Mouse (Mus musculus): ENCODE data around the gene Gm20458. TPM values are rescaled to one million over a fixed set of nuclear protein-coding genes. Genes with fewer than 3 reads are reported as not detected.
A peak's percentile ranks its signal among the peaks of the same experiment; 100 is the strongest.

Gene Gm20458
- total RNA-seq (2021): 1 to 10 TPM; 2.5 to 4.8 TPM
- long read RNA-seq, experiment 1, partial matches to known transcripts: 0 of 2 reads
- long read RNA-seq, experiment 1, other reads (novel, unspliced or antisense): 2 of 2 reads
- long read RNA-seq, experiment 2, partial matches to known transcripts: 0 of 3 reads
- long read RNA-seq, experiment 2, other reads (novel, unspliced or antisense): 3 of 3 reads

- peak; percentile 95 for DNase-seq
These were observed at the start of gene Gm20458 for GRCm38 (mm10) chr2:164460745-164461551. Gene Gm20458, plus strand, starts transcription at chr2:164460967.

GRCm38 (mm10) chr2:164414167-164414566, 46.6 kb upstream of the Gm20458 start:
- DNase-seq: no peak

GRCm38 (mm10) chr2:164414581-164414980, 46.2 kb upstream of the Gm20458 start:
- no peak for DNase-seq

DNA sequence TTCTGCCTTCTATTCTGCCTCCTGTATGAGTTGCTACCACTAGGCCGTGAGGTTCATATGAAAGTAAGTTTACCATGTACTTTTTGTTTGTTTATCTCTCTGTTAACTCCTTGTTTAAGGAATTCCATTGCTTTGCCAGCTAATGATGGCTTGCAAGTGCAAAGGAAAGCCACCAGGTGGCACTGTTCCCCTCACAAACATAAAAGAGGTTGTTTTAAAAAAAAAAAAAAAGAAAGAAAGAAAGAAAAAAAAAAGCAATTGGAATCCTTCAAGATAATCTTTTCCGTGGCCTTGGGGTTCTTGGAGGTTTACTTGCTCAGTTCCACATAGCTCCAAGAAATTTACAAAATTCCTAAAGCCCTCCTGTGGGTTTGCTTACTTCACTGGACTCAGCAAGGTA, 43.6 kb upstream of the Gm20458 start:
- DNase-seq: peak; percentile 56

DNA sequence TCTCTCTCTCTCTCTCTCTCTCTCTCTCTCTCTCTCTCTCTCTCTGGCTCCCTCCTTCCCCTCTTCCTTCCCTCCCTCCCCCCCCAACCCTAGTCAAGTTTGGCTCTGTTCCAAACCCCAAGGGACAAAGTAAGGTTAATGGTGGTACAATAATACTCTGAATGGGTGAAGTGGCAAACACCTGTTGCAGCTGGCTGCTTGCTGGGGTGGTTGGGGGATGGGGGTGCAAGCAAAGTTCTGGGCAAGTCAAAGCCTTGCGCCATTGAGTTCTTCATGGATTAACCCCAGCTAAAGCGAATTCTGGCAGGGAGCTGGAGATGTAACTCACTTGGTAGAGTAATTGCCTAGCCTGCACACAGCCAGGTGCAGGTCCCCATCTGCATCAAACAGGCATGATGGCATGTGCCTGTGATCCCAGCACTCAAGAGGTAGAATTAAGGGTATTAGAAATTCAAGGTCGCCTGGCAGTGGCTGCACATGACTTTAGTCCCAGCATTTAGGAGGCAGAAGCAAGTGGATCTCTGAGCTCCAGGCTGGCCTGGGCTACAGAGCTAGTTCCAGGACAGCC, 42.4 kb upstream of the Gm20458 start:
- DNase-seq: no peak

GRCm38 (mm10) chr2:164419489-164419888, 41.3 kb upstream of the Gm20458 start:
- DNase-seq: no peak

DNA sequence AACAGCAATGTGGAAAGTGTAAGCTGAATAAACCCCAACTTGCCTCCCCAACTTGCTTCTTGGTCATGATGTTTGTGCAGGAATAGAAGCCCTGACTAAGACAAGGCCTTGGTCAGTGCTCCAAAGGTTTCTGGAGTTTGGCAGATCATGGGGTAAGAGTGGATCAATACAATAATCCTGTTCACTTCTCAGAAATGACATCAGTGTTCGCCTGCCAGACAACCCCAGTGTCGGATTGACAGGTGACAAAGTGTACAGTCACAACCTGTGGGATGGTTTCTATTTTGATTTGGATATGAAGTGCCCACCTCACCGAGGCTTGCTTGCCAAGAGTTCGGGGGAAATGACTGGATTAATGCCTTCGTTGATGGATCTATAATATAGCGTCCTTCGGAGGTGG, 39.5 kb upstream of the Gm20458 start:
- no peak for DNase-seq

DNA sequence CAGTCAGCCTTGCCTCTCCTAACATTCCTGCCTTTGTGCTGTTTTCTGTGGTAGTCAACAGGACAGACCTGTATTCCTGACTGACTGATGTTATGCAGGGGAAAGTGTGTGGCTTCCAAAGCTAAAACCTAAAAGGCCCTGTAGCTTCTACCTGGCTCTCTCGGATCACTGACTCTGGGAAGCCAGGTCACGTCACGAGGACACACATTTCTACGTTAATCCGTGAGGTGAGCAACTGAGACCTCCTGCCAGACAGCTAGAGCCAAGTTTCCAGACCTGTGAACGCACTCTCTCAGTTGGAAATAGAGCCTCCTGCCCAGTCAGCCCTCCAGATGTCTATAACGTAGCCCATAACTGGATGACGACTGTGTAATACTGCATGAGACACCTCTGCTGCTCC, 38.8 kb upstream of the Gm20458 start:
- DNase-seq: no peak

- DNase-seq: peak; percentile 68
These were observed 37.9 kb upstream of the Gm20458 start for GRCm38 (mm10) chr2:164422675-164423393.

DNA sequence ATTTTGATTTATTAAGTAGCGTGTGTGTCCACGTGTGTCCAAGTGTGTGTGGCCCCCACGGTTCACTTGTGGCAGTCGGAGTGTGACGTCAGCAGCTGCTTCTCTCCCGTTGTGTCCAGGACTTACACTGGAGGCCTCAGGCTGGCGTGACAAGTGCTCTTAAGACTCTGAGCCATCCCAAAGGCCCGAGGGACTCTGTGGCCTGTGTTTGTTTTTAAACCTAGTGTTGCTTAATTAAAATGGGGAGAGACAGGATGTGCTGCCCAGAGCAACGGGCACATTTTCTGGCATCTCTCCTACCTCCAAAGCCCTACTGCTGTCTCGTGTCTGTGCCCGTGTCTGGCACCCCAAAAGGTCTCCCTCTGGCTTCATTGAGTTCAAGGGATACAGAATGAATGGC, 37.3 kb upstream of the Gm20458 start:
- DNase-seq: peak; percentile 47

DNA sequence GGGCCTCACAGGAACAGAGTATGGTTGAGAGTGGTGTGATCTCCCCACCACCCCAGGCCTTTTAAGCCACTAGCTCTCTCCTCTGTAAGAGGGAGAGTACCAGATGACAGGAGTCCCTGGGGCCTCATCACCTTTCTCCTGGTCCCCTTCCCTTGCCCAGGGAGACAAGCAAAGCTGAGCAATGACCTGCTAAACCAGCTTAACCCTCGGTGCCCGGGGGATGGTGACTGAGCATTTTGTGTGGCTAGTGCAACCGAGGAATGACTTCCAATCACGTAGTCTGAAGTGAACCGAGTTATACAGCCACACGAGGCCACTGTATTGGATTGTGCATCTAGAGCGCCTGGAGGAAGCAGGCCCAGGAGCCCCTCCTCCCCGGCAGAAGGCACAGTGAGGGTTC, 36.4 kb upstream of the Gm20458 start:
- DNase-seq: no peak

DNA sequence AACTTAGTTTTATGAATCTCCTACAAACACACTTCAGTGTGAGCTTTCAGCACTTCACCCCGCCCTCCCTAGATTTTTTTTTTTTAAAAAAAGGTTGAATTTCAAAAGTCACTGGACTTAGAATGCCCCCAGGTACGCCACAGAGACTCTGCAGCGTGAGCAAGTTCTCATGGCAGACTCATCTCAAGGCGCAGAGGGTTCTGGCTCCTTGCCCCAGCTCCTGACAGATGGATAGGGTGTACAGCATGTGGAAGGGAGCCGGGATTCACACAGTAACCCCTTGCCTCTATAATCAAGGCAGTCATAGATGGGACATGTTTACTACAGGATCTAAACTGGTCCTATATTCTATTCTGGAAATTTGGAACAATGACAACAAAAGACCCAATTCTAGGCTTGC, 35.4 kb upstream of the Gm20458 start:
- no peak for DNase-seq

GRCm38 (mm10) chr2:164426121-164426520, 34.6 kb upstream of the Gm20458 start:
- no peak for DNase-seq

DNA sequence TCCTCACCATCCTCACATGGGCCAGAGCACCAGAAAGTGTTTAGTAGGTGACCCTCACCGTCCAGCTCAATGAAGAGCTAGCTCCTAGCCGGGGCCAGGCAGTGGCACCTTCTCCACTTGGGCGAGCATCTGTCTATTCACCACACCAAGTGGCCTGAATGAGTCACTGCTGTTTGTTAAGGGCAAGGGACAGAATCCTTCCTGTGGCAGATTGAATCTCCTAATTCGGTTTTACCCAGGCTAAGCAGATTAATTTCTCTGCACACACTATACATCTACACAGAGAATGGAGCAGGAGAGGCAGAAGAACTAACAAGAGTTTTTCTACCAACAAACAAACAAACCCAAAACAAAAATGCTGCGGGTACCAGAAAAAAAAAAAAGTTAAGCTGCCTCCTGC, 33.8 kb upstream of the Gm20458 start:
- DNase-seq: no peak

GRCm38 (mm10) chr2:164428451-164428850, 32.3 kb upstream of the Gm20458 start:
- DNase-seq: no peak

- no peak for DNase-seq
These were observed 30.7 kb upstream of the Gm20458 start for GRCm38 (mm10) chr2:164429881-164430615.

DNA sequence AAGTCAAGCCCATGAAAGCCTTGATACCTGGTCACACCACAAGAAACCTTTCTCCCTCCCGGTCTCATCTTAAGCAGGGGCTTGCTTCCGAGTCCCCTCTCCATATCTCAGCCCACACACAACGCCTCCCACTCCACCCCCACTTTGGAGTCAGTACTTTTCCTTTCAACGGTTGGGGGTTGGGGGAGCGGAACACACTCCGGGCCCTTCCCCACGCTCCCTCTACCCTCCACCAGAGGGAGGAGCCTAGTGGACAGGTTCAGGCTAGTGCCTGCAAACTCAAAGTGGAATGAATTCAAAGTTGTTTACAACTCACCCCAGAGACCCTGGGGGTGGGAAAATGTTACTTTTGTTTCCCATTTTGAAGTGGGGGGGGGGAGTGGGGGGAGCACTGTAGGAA, 30.1 kb upstream of the Gm20458 start:
- no peak for DNase-seq

DNA sequence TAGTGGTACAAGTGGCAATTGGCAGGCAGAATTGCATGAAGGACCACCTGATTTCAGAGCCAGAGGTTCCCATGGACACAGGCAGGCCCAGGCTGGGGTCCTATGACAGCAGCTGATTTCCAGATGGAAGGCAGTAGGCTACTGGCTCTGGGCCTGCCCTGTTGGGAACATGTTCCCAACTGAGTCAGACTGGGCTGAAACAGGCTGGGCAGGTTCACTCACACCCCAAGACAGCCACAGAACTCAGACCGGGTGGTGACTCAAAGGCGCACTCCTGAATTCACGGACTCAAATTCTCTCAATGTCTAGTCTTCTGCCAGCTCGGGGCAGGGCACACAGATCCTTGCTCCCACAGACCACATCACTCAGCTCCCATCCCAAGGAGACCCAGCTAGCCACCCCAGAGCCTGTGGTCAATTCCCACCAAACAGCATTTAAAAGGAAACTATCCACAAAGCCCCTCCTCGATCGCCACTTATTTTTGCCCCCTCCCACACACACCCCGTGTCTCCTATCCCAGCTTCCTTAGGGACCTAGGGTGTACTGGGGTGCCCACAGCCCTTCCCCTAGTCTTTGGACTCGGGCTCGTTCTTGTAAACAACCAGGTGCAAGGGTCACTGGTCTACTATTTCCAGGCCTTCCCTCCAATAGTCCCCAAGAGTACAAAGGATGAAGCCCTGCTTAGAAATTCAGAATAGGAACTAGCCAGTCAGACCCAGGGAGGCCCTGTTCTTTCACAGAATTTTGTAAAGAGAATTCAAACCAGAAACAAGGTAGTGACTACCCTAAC, 28.9 kb upstream of the Gm20458 start:
- DNase-seq: no peak

DNA sequence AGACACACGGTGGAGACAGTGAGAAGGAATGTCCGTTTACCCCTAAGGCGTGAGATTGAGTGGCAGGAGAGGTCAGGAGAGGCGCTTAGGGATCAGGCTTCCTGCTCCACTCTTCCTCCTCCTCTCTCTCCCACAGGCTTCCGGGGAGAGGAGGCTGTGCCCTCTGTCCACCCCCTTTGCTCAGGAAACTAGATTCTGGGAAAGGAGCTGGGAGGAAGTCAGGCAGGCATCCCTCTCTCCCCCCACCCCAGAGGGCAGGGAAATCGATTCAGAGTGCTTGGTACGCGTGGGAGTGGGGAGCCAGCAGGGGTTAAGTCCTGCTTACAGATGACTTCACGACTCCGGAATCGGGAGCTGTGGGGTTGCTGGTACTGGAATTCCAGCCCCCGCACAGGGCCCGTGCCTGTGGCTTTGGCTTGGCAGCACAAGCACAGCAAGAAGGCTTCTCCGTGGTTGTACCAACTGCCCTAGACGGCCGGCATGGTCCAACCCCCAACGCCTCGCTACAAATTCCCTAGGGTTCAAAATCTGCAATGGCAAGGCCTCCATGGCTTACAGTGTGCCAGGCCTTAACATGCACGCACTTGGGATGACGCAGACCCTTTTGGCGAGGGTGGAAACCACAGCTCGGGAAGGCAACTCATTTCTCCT, 28.1 kb upstream of the Gm20458 start:
- peak; percentile 74 for DNase-seq

- DNase-seq: no peak
These were observed 27.4 kb upstream of the Gm20458 start for GRCm38 (mm10) chr2:164433278-164433895.

Data from adrenal gland, postnatal 10 days (tissue).